Mouse (Mus musculus) hindbrain, embryonic 14.5 days (tissue): Measurements from ENCODE around the gene Cacna1c. TPM values are rescaled to one million over a fixed set of nuclear protein-coding genes. Genes with fewer than 3 reads are reported as not detected.

Source experiments
- ATAC-seq: fragments of 200-750 bp; cut with Nextera tagmentation; 2 replicates; pipeline ENCODE4 v1.8.0; 2017; ENCODE audit warnings: moderate number of reproducible peaks, mild to moderate bottlenecking, moderate TSS enrichment, moderate library complexity; ENCODE audit not compliant: low FRiP score
- DNase-seq: peaks from one replicate; pipeline ENCODE4 v3.0.0-alpha.2; 2015; ENCODE audit warnings: low spot score
- H3K27ac ChIP-seq: fragments of 300-500 bp; sonication (generic); 2 replicates; pipeline ENCODE4 v1.5.1; 2014; ENCODE audit warnings: mild to moderate bottlenecking, moderate library complexity
- H3K27me3 ChIP-seq: fragments of 300-500 bp; sonication (generic); 2 replicates; pipeline ENCODE4 v1.6.1; 2014; ENCODE audit warnings: mild to moderate bottlenecking, low read length, mixed read lengths; ENCODE audit not compliant: control insufficient read depth, insufficient read depth
- H3K36me3 ChIP-seq: fragments of 300-500 bp; sonication (generic); replicated peaks from 2 replicates; pipeline ENCODE4 v1.6.1; 2014; ENCODE audit not compliant: control insufficient read depth, insufficient read depth
- H3K4me1 ChIP-seq: fragments of 300-500 bp; sonication (generic); replicated peaks from 2 replicates; pipeline ENCODE4 v1.6.1; 2014; ENCODE audit warnings: antibody characterized with exemption, low read length, mixed read lengths; ENCODE audit not compliant: control insufficient read depth, insufficient read depth
- H3K4me2 ChIP-seq: fragments of 300-500 bp; sonication (generic); replicated peaks from 2 replicates; pipeline ENCODE4 v1.6.1; 2014; ENCODE audit warnings: mild to moderate bottlenecking, moderate library complexity
- H3K4me3 ChIP-seq: fragments of 300-500 bp; sonication (generic); replicated peaks from 2 replicates; pipeline ENCODE4 v1.5.1; 2014; ENCODE audit warnings: mild to moderate bottlenecking, low read length
- H3K9ac ChIP-seq: fragments of 300-500 bp; sonication (generic); 2 replicates; pipeline ENCODE4 v1.6.1; 2014
- H3K9me3 ChIP-seq: fragments of 300-500 bp; sonication (generic); 2 replicates; pipeline ENCODE4 v1.6.1; 2016; ENCODE audit warnings: low read length; ENCODE audit not compliant: control insufficient read depth
- WGBS: fragments of 180-500 bp; shearing (Covaris S2); extraction: QIAGEN DNeasy Blood & Tissue Kit; methylation state at CpG from one replicate; pipeline ENCODE4 v1.1.7; 2014; 5-methylcytosine and 5-hydroxymethylcytosine counted together
- polyA plus RNA-seq: library from polyadenylated mRNA; unstranded; fragments of >200 nt; fragmentation: Nextera tagmentation; extraction: Ambion mirVana; gene quantifications from 2 replicates; pipeline ENCODE4 v1.2.1, GENCODE M21; 2014

Gene Cacna1c
- polyA plus RNA-seq, 1 experiment from 2014 or later, result 10.1 TPM

- DNase-seq (no peak), ATAC-seq (no peak)
- Histone ChIP-seq H3K9me3 (no peaks in the 10 kb centered on the region), H3K36me3 (no peaks in the 10 kb centered on the region), H3K27me3 (no peaks in the 10 kb centered on the region), H3K9ac (no peak overlapping the region), H3K4me2 (no peak overlapping the region), H3K4me3 (no peak overlapping the region), H3K4me1 (0 out of 2 replicates have a peak, but pooled peaks cover 4% of the 10 kb centered on the region), H3K27ac (no peak overlapping the region)
- WGBS, result 89% methylated on average over 9 of the region's 9 CpGs
These were observed 263.1 kb downstream of the Cacna1c start for GRCm38 (mm10) chr6:118933017-118933594.

GRCm38 (mm10) chr6:118932002-118932700 is 264.1 kb downstream of the Cacna1c start:
- Histone ChIP-seq H3K4me3 (no peak overlapping the region), H3K9me3 (no peaks in the 10 kb centered on the region), H3K36me3 (no peaks in the 10 kb centered on the region), H3K27ac (no peak overlapping the region), H3K9ac (no peak overlapping the region), H3K4me2 (no peak overlapping the region), H3K4me1 (no peaks in the 10 kb centered on the region), H3K27me3 (no peaks in the 10 kb centered on the region)
- DNase-seq (no peak), ATAC-seq (no peak)
- WGBS, result 86% methylated on average over 8 of the region's 8 CpGs

- no peaks in the 10 kb centered on the region for H3K9me3 ChIP-seq
- WGBS, result 89% methylated on average over 3 of the region's 3 CpGs
- no peak for ATAC-seq
- H3K27ac ChIP-seq, result no peak overlapping the region
- no peak for DNase-seq
- no peak overlapping the region for H3K9ac ChIP-seq
- no peaks in the 10 kb centered on the region for H3K27me3 ChIP-seq
- H3K4me1 ChIP-seq, result no peaks in the 10 kb centered on the region; the same call in 1 of the 2 replicates
- H3K4me2 ChIP-seq, result no peak overlapping the region
- no peaks in the 10 kb centered on the region for H3K36me3 ChIP-seq
- H3K4me3 ChIP-seq, result no peak overlapping the region
These were observed 269.5 kb downstream of the Cacna1c start for GRCm38 (mm10) chr6:118926669-118927068.

DNA sequence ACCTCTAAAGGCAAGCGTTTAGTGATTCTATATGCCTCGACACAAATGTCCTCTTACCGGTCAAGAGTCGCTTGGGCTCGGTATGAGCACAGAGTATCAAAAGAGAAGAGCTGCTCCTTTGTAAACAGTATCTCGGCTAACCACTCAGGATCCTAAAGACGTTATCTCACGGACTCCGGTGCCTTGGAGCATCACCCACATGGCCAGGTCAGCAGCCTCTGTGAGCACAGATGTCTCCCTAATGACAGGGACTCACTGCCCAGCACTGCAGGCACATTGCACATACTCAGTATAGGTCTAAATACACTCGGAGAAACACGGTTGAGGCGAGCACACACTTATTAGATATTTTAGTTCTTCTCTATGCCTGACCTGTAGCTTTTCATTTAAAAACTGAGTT is 271.8 kb downstream of the Cacna1c start:
- Histone ChIP-seq H3K27me3 (no peaks in the 10 kb centered on the region), H3K27ac (no peak overlapping the region), H3K36me3 (no peaks in the 10 kb centered on the region), H3K4me3 (no peak overlapping the region), H3K9ac (no peak overlapping the region), H3K4me1 (no peaks in the 10 kb centered on the region; the same call in 1 of the 2 replicates), H3K4me2 (no peak overlapping the region), H3K9me3 (no peaks in the 10 kb centered on the region)
- WGBS, result 88% methylated on average over 12 of the region's 12 CpGs
- ATAC-seq, result no peak
- DNase-seq, result no peak

- ATAC-seq, result no peak
- 60% methylated on average over 2 of the region's 2 CpGs for WGBS
These were observed 272.3 kb downstream of the Cacna1c start for GRCm38 (mm10) chr6:118923926-118924325.

GRCm38 (mm10) chr6:118923212-118923577 is 273.0 kb downstream of the Cacna1c start:
- no peaks in the 10 kb centered on the region for H3K27me3 ChIP-seq
- H3K36me3 ChIP-seq, result no peaks in the 10 kb centered on the region
- DNase-seq (no peak), ATAC-seq (no peak)
- H3K4me1 ChIP-seq, result no peaks in the 10 kb centered on the region; the same call in 1 of the 2 replicates
- no peak overlapping the region for H3K4me3 ChIP-seq
- H3K4me2 ChIP-seq, result no peak overlapping the region
- H3K9me3 ChIP-seq, result no peaks in the 10 kb centered on the region
- H3K9ac ChIP-seq, result no peak overlapping the region
- no peak overlapping the region for H3K27ac ChIP-seq
- 85% methylated on average over 5 of the region's 5 CpGs for WGBS

More at GRCm38 (mm10) chr6:118923926-118924325, 272.3 kb downstream of the Cacna1c start:
- no peak for DNase-seq
- no peaks in the 10 kb centered on the region; the same call in 1 of the 2 replicates for H3K4me1 ChIP-seq
- no peaks in the 10 kb centered on the region for H3K36me3 ChIP-seq
- no peak overlapping the region for H3K27ac ChIP-seq
- H3K9me3 ChIP-seq, result no peaks in the 10 kb centered on the region
- H3K4me3 ChIP-seq, result no peak overlapping the region
- no peaks in the 10 kb centered on the region for H3K27me3 ChIP-seq
- H3K4me2 ChIP-seq, result no peak overlapping the region
- H3K9ac ChIP-seq, result no peak overlapping the region

DNA sequence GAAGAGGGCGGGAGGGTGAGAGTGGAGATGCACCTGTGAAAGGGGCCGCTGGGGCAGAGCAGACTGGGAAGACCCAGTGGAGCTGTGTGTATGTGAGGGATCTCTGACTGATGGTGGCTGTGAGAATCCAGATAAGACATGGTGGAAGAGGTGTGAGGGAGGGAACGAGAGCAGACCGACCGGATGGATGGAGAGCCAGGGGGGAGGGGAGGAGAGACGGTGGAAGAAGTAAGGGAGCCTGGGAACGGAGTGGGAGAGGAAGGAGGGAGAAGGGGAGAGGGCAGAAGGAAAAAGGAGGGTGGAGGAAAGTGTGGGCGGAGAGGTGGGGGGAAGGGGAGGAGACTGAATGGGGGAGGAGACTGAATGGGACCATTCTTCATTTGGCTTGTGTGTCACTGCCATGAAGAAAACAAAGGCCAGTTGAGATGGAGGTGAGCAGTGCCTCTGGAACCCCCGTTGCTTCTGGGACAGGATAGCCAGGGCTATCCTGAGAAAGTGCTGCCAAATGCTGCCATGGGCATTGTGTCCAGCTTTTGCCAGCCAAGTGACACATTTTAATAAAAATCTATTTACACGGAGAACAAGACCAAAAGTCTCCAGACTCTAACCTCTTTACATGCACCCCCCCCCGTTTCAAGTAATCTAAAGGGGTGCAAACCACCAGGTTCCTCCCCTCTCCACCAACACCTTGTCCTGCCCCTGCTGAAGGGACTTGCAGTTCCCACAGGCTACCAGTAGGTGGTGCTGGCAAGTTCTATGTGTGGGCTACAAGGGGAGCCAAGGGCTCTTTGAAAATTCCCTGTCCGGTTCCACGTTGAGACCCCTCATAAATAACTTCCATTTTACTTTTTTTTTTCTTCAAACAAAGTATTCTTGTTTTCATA is 273.6 kb downstream of the Cacna1c start:
- DNase-seq (peak; percentile 86), ATAC-seq (no peak)
- no peaks in the 10 kb centered on the region; the same call in 1 of the 2 replicates for H3K4me1 ChIP-seq
- no peak overlapping the region for H3K9ac ChIP-seq
- no peaks in the 10 kb centered on the region for H3K27me3 ChIP-seq
- 30% methylated on average over 13 of the region's 13 CpGs for WGBS
- no peaks in the 10 kb centered on the region for H3K9me3 ChIP-seq
- H3K4me3 ChIP-seq, result no peak overlapping the region
- no peaks in the 10 kb centered on the region for H3K36me3 ChIP-seq
- H3K27ac ChIP-seq, result no peak overlapping the region
- no peak overlapping the region for H3K4me2 ChIP-seq

- 86% methylated on average over 4 of the region's 4 CpGs for WGBS
- DNase-seq (no peak), ATAC-seq (no peak)
- no peak overlapping the region for H3K27ac ChIP-seq
- no peaks in the 10 kb centered on the region for H3K27me3 ChIP-seq
- H3K4me1 ChIP-seq, result no peaks in the 10 kb centered on the region
- no peaks in the 10 kb centered on the region for H3K36me3 ChIP-seq
- H3K9ac ChIP-seq, result no peak overlapping the region
- no peaks in the 10 kb centered on the region for H3K9me3 ChIP-seq
- H3K4me2 ChIP-seq, result no peak overlapping the region
- no peak overlapping the region for H3K4me3 ChIP-seq
These were observed 288.0 kb downstream of the Cacna1c start for GRCm38 (mm10) chr6:118908176-118908575.

DNA sequence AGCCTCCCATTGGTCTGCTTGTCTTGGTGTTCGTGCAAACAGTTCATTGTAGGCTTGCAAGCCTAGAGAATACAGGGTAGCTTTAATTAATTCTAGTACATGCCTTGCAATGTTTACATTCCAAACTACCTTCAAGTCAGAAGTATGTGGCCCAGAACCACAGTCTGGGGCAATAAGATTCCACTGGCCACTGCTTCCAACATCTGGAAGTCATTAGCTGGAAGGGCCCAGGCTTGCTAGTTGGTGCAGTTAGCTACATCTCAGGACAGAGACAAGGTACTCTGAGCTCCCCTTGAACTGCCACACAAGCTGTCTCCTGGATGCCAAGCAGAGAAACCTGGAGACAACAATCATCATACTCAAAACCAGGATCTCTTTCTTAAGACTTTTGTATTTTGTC is 288.5 kb downstream of the Cacna1c start:
- no peaks in the 10 kb centered on the region for H3K9me3 ChIP-seq
- WGBS, result 73% methylated on average over 1 of the region's 1 CpGs
- H3K4me3 ChIP-seq, result no peak overlapping the region
- no peaks in the 10 kb centered on the region for H3K27me3 ChIP-seq
- ATAC-seq, result no peak
- H3K27ac ChIP-seq, result no peak overlapping the region
- DNase-seq, result no peak
- no peak overlapping the region for H3K4me2 ChIP-seq
- H3K36me3 ChIP-seq, result no peaks in the 10 kb centered on the region
- H3K4me1 ChIP-seq, result no peaks in the 10 kb centered on the region
- no peak overlapping the region for H3K9ac ChIP-seq
